ENCODE assay signal across 31 mouse cellular contexts in the genomic region with DNA sequence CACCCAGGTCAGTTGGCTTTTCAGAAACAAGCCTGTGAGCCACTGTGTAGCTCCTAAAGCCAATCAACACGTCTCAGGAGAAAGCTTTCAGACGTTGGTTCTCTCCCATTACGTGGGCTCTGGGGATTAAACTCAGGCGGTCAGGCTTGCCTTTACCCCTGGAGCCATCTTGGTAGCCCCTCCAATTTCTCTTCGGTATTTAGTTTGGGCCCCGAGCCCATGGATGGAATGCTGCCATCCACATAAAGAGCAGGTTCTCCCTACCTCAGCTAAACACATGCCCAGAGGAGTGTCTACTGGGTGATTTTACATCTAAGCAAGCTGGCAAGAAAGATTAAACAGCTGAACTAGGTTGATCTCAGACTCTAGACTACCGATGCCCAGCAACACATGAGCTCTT. TPM values are rescaled to one million over a fixed set of nuclear protein-coding genes. Genes with fewer than 3 reads are reported as not detected.
"Had no signal": no experiment of that assay in that cellular context is flagged by ENCODE, and none has a peak within 500 bp of the region (broad histone marks: within the 10 kb centered on the region; RNA-seq: fewer than 3 reads in every experiment).

No protein-coding gene starts in this region.

- H3K4me3 ChIP-seq: layer of hippocampus, adult 2 months; limb, embryonic 12.5 days; limb, embryonic 15.5 days; lung, embryonic 15.5 days; stomach, embryonic 15.5 days had no signal

- ATAC-seq: midbrain, embryonic 13.5 days; midbrain, embryonic 16.5 days had no signal

- H3K9me3 ChIP-seq: limb, embryonic 12.5 days; limb, embryonic 15.5 days; lung, embryonic 15.5 days; megakaryocyte, embryonic 14.5 days; midbrain, embryonic 10.5 days; midbrain, embryonic 13.5 days; neural tube, embryonic 13.5 days; stomach, embryonic 15.5 days had no signal

- H3K27me3 ChIP-seq: limb, embryonic 12.5 days; limb, embryonic 15.5 days; lung, embryonic 15.5 days; megakaryocyte, embryonic 14.5 days; midbrain, embryonic 13.5 days; neural tube, embryonic 13.5 days; stomach, embryonic 15.5 days had no signal

- H3K36me3 ChIP-seq: limb, embryonic 15.5 days; lung, embryonic 15.5 days; midbrain, embryonic 13.5 days had no signal

- H3K9ac ChIP-seq: limb, embryonic 12.5 days; limb, embryonic 15.5 days; liver, embryonic 14.5 days; stomach, embryonic 15.5 days had no signal

- DNase-seq: kidney, adult 2 months; kidney, postnatal 25 days; layer of hippocampus, adult 9-11 months; lung, adult 18-20 months; lung, postnatal 10 days; lung, postnatal 36 days; retina, postnatal 1 day; right cerebral cortex, postnatal 25 days; spleen, adult 18-20 months; thymus, postnatal 25 days had no signal

- H3K4me2 ChIP-seq: limb, embryonic 15.5 days; lung, embryonic 15.5 days had no signal

- H3K27ac ChIP-seq: kidney, postnatal 0 days; layer of hippocampus, adult 2 months; limb, embryonic 12.5 days; limb, embryonic 15.5 days; liver, embryonic 14.5 days; lung, embryonic 15.5 days; midbrain, embryonic 10.5 days; midbrain, embryonic 13.5 days; stomach, embryonic 15.5 days had no signal

RNA-seq across cellular contexts. Expression of a gene that starts 23.3 kb away (rescaled TPM):
- total RNA-seq: monocyte, adult 5-6 weeks; neutrophil, adult 5-6 weeks had no signal

RNA-seq across cellular contexts. Expression of a gene that starts 32.9 kb away (rescaled TPM):
- total RNA-seq: layer of hippocampus, adult 2 months; layer of hippocampus, postnatal 25 days; left cerebral cortex, adult 18-20 months; left cerebral cortex, postnatal 25 days; monocyte, adult 5-6 weeks; neutrophil, adult 5-6 weeks had no signal
- polyA plus RNA-seq: kidney, adult 2 months; kidney, embryonic 14.5 days; kidney, postnatal 0 days; large intestine, adult 2 months; limb, embryonic 15.5 days; midbrain, embryonic 13.5 days; midbrain, embryonic 16.5 days; myocyte; neural tube, embryonic 13.5 days; stomach, embryonic 15.5 days; thymus, postnatal 0 days had no signal
